Mouse (Mus musculus) testis, adult 2 months (tissue): Measurements from ENCODE around the gene Nwd2. TPM values are rescaled to one million over a fixed set of nuclear protein-coding genes. Genes with fewer than 3 reads are reported as not detected.

Experiments used
- H3K27ac ChIP-seq: fragments of 200-500 bp; 2 replicates; pipeline ENCODE4 v1.5.1; 2012; ENCODE audit warnings: low read depth, low read length; ENCODE audit not compliant: control insufficient read depth, insufficient read depth
- H3K27me3 ChIP-seq: fragments of 200-500 bp; 2 replicates; pipeline ENCODE4 v1.6.1; 2012; ENCODE audit warnings: mild to moderate bottlenecking, low read length, moderate library complexity; ENCODE audit not compliant: control insufficient read depth, insufficient read depth
- H3K36me3 ChIP-seq: fragments of 200-500 bp; 2 replicates; pipeline ENCODE4 v1.6.1; 2012; ENCODE audit warnings: mild to moderate bottlenecking, low read length; ENCODE audit not compliant: control insufficient read depth, insufficient read depth
- H3K4me1 ChIP-seq: fragments of 200-500 bp; 2 replicates; pipeline ENCODE4 v1.6.1; 2012; ENCODE audit warnings: low read length; ENCODE audit not compliant: control insufficient read depth, insufficient read depth
- H3K4me3 ChIP-seq: fragments of 200-500 bp; 2 replicates; pipeline ENCODE4 v1.5.1; 2012; ENCODE audit warnings: low read depth, mild to moderate bottlenecking, low read length, moderate library complexity, mixed read lengths; ENCODE audit not compliant: control insufficient read depth
- CTCF ChIP-seq: fragments of 200-500 bp; IDR thresholded peaks from 2 replicates; pipeline ENCODE4 v1.5.1; 2012; ENCODE audit warnings: low read depth, mild to moderate bottlenecking, inconsistent platforms, low read length, moderate library complexity; ENCODE audit not compliant: control insufficient read depth, insufficient read depth, insufficient replicate concordance
- POLR2A ChIP-seq: fragments of 200-500 bp; IDR thresholded peaks from 2 replicates; pipeline ENCODE4 v1.6.1; 2012; ENCODE audit warnings: low read depth, mild to moderate bottlenecking, inconsistent platforms, low read length, moderate library complexity; ENCODE audit not compliant: control insufficient read depth
- polyA plus RNA-seq: library from polyadenylated mRNA; depleted of rRNA; stranded (reverse); fragments of >200 nt; gene quantifications from 2 replicates; pipeline ENCODE4 v1.2.3, GENCODE M21; 2012

Nwd2 gene
- polyA plus RNA-seq, 1 experiment: 0.84 TPM

GRCm38 (mm10) chr5:63821176-63821575, 172.3 kb downstream of the Nwd2 start:
- Histone ChIP-seq H3K4me1 (no peaks in the 10 kb centered on the region), H3K27ac (no peak overlapping the region), H3K27me3 (no peaks in the 10 kb centered on the region)

GRCm38 (mm10) chr5:63821860-63822259, 173.0 kb downstream of the Nwd2 start:
- Histone ChIP-seq H3K4me1 (no peaks in the 10 kb centered on the region), H3K27ac (no peak overlapping the region), H3K36me3 (no peaks in the 10 kb centered on the region), H3K4me3 (no peak overlapping the region), H3K27me3 (no peaks in the 10 kb centered on the region)
- TF ChIP-seq CTCF (no peak), POLR2A (no peak)

More at GRCm38 (mm10) chr5:63821176-63821575, 172.3 kb downstream of the Nwd2 start:
- Histone ChIP-seq H3K36me3 (no peaks in the 10 kb centered on the region), H3K4me3 (no peak overlapping the region)
- TF ChIP-seq POLR2A (no peak), CTCF (no peak)

- TF ChIP-seq POLR2A: no peak
- TF ChIP-seq CTCF: no peak
- H3K36me3 ChIP-seq: no peaks in the 10 kb centered on the region
- H3K27me3 ChIP-seq: no peaks in the 10 kb centered on the region
- no peaks in the 10 kb centered on the region for H3K4me1 ChIP-seq
- H3K4me3 ChIP-seq: no peak overlapping the region
- no peak overlapping the region for H3K27ac ChIP-seq
These were observed 174.7 kb downstream of the Nwd2 start for GRCm38 (mm10) chr5:63823362-63824332.

GRCm38 (mm10) chr5:63824599-63825350, 175.9 kb downstream of the Nwd2 start:
- H3K27ac ChIP-seq: no peak overlapping the region
- H3K36me3 ChIP-seq: no peaks in the 10 kb centered on the region
- H3K4me1 ChIP-seq: no peaks in the 10 kb centered on the region
- H3K27me3 ChIP-seq: no peaks in the 10 kb centered on the region
- H3K4me3 ChIP-seq: no peak overlapping the region
- TF ChIP-seq CTCF (no peak), POLR2A (no peak)

GRCm38 (mm10) chr5:63825881-63826280, 177.0 kb downstream of the Nwd2 start:
- Histone ChIP-seq H3K27ac (no peak overlapping the region), H3K4me3 (no peak overlapping the region), H3K4me1 (no peaks in the 10 kb centered on the region), H3K36me3 (no peaks in the 10 kb centered on the region), H3K27me3 (no peaks in the 10 kb centered on the region)
- no peak for TF ChIP-seq POLR2A
- TF ChIP-seq CTCF: no peak

GRCm38 (mm10) chr5:63827006-63827405, 178.1 kb downstream of the Nwd2 start:
- TF ChIP-seq CTCF (no peak), POLR2A (no peak)
- no peaks in the 10 kb centered on the region for H3K36me3 ChIP-seq
- no peaks in the 10 kb centered on the region for H3K4me1 ChIP-seq
- H3K4me3 ChIP-seq: no peak overlapping the region
- no peaks in the 10 kb centered on the region for H3K27me3 ChIP-seq
- H3K27ac ChIP-seq: no peak overlapping the region
